Mouse (Mus musculus) spleen, adult 2 months (tissue): ENCODE results near the gene Olfml2b.

Experiments
- CTCF ChIP-seq: fragments of 200-500 bp; IDR thresholded peaks from 2 replicates; pipeline ENCODE4 v1.5.1; 2011; ENCODE audit warnings: mild to moderate bottlenecking, inconsistent platforms; ENCODE audit not compliant: insufficient read depth, insufficient read length, insufficient replicate concordance; ENCODE audit errors: extremely low read depth
- POLR2A ChIP-seq: fragments of 200-500 bp; IDR thresholded peaks from 2 replicates; pipeline ENCODE4 v1.6.1; 2011; ENCODE audit warnings: low read depth, low read length, inconsistent platforms

GRCm38 (mm10) chr1:170701582-170701981 is 57.2 kb downstream of the Olfml2b start:
- no peak for TF ChIP-seq CTCF
- no peak for TF ChIP-seq POLR2A
